Mouse (Mus musculus) spleen, adult 2 months (tissue): ENCODE measurements around the gene Dnaja1.

Experiments used
- CTCF ChIP-seq: fragments of 200-500 bp; IDR thresholded peaks from 2 replicates; pipeline ENCODE4 v1.5.1; 2011; ENCODE audit warnings: mild to moderate bottlenecking, inconsistent platforms; ENCODE audit not compliant: insufficient read depth, insufficient read length, insufficient replicate concordance; ENCODE audit errors: extremely low read depth
- POLR2A ChIP-seq: fragments of 200-500 bp; IDR thresholded peaks from 2 replicates; pipeline ENCODE4 v1.6.1; 2011; ENCODE audit warnings: low read depth, low read length, inconsistent platforms

DNA sequence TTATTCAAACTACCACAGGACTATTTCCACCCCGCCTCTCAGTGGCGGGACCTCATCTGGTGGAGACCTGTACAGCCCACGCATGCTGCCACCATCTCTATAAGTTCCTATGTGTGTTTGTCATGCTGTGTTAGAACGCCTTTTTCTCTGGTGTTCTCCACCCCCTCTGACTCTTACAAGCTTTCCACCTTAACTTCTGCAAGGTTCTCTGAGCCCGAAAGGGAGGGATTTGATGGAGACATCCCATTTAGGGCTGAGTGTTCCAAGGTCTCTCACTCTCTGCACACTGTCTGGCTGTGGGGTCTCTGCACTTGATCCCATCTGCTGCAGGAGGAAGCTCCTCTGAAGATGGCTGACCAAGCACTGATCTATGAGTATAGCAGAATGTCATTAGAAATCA lies 48.4 kb upstream of the Dnaja1 start:
- TF ChIP-seq CTCF: no peak
- no peak for TF ChIP-seq POLR2A
